Mouse (Mus musculus): ENCODE results near the gene Dock8. TPM values are rescaled to one million over a fixed set of nuclear protein-coding genes. Genes with fewer than 3 reads are reported as not detected.
"Not testable (repeated sequence)": the region's sequence is repeated elsewhere in the genome, so short reads cannot be mapped to it uniquely, and the experiment has no call there.

Dock8 gene
- total RNA-seq, 2 experiments from 2014 or later, result 2.8 to 5.3 TPM

DNA sequence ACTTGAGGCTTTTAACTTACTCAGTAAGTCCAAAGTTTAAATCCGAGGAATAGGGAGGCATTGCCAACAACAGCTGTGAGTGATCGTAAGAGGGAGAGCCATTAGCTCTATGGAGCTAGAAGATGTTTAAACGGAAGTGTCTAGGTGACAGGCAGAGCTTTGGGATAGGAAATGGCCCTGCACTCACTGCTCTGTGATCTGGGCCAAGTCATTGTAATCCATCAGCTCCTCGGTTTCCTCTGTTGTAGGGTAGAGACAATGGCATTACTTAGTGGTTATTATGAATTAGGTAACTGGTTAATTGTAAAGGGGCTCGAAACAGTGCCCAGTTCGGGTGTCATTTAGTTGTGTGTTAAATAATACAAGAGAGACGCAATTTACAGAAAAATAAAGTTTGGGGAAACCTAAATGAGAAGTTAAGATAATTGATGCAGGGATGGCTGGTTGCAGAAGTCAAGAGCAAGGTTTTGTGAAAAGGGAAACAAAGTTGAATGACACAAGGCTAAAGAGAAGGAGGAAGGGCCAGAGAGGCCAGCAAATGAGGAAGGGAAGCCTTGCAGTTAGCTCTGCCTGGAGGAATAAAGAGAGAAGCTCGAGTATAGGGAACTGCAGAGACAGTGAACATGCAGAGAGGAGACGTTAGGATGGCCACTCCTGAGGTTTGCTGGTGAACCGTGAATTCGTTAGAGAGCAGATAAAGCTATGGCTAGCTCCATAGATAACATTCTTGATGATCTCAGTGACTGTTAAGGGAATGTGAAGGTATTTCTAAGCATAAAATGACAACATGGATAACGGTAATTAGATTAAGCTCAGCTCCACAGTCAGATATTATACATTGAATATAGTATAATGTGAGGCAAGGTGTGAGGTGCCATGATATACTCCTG lies 2.3 kb upstream of the Dock8 start:
- no peak for DNase-seq (ENCODE audit: extremely low spot score in 1 of 2, low spot score in 1 of 2)

DNA sequence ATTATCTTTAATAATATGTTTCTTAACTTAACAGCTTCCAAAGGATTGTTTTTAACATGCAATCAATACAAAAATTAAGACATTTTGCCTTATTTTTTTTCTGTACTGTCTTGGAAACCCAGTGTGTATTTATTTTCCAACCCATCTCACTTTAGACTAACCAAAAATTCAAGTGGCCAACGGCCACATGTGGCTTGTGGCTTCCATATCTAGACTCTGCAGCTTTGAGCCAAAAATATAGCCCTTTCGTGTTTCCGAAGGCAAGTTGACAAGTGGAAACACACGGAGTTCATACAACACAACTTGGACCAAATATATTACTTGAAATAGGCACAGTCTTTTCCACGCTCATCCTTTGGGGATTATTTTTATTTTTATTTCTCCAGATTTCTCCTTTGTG lies 773 bp upstream of the Dock8 start:
- no peak for DNase-seq (ENCODE audit: extremely low spot score in 1 of 2, low spot score in 1 of 2)

DNA sequence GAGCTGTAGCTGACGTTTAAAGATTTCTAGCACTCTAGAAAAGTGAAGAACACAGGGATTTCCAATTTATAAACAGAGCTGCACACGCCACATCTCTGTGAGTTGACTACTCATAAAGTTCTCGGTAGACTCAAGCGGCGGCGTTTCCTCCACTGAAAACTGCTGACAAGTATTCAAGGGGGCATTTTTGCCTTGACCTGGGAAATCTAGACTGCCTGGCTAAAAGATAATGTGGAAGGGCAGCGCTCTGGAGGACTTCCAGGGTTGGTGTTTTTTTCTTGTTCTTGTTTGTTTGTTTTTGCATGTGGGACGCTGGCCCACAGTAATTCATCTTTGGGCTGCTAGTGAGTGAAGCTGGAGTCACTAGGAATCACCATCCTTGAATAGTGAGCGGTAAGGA lies 819 bp downstream of the Dock8 start:
- DNase-seq (ENCODE audit: extremely low spot score in 1 of 2, low spot score in 1 of 2), result no peak

DNA sequence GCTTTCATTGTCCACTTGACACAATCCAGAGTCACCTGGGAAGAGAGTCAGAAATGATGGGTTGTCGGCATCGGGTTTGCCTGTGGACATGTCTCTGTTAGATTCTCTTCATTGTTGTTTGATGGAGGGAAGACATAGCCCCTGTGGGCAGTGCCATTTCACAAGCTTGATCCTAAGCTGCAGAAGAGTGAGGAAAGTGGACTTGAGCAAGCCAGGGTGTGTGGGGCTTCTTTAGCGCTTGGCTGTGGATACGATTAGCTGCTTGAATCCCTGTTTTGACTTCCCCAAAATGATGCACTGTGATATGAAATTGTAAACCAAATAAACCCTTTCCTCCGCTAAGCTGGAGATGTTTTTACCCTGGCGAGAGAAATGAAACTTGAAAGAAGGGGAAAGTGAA lies 2.7 kb downstream of the Dock8 start:
- no peak for DNase-seq (ENCODE audit: extremely low spot score in 1 of 2, low spot score in 1 of 2)

DNA sequence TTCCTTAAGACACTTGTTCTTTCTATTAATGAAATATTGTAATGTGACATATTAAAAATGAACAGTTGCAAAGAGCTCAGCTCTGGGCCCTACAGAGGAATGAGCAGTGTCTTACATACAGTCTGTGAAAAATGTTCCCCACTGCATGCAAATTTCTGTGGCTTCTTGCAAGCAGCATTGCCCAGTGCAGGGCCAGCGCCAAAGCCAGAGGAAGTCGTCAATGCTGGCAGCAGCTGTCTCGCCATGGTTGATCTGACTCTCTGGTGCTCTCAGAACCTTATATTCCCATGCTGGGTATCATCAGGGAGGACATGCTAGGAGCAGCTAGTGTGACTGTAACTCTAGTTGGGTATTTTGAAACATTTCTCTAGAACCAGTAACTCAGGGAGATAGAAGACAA lies 3.5 kb downstream of the Dock8 start:
- no peak for DNase-seq (ENCODE audit: extremely low spot score in 1 of 2, low spot score in 1 of 2)

DNA sequence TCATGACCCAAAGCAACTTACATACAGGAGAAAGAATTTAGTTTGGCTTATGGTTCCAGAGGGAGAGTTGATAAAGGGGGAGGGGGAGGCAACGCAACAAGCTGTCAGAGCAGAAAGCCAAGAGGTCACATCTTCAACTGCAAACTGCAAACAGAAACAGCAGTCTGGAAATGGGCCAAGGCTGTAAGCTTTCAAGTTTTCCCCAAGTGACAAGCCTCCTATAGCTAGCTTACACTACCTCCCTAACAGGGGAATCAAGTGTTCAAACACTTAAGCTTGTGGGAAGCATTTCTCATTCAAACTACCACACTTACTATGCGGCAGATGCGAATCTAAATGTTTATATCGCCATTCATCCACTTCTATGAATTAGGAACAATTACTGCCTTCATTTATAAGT lies 4.5 kb downstream of the Dock8 start:
- no peak for DNase-seq (ENCODE audit: extremely low spot score in 1 of 2, low spot score in 1 of 2)

DNA sequence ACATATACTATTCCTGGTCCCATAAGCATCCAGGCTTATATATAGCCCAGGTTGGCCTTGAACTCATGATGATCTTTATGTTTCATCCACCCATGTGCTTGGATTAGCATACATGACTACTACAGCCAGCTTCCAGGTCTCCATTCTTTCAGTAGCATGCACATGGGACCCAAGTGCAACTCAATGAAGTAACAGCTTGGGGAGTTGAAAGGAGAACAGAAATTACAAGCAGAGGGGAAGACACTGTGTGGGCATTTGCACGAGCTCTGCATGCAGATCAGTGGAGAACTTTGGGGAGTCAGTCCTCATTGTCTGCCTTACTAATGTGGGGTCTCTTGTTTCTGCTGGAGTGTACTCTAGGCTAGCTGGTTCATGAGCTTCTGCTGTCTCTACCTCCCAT lies 7.4 kb downstream of the Dock8 start:
- DNase-seq (ENCODE audit: extremely low spot score in 1 of 2, low spot score in 1 of 2), result no peak

DNA sequence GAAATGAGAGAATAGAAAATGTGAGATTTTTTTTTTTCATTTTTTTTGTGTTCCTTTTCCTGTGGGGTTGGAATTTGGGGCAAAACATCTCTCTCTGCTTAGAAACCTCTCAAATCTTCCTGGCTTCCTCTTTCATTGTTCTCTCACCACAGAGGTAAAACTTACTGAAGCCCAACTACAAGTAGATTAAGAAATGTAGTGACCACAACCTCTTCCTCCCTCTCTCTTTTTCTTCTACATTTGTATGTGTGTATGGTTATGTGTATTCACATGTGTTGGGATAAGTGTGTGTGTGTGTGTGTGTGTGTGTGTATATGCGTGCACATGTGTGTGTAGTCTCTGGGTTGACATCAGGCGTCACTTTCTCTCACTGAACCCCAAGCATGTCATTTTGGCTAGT lies 9.2 kb downstream of the Dock8 start:
- no peak for DNase-seq (ENCODE audit: extremely low spot score in 1 of 2, low spot score in 1 of 2)

DNA sequence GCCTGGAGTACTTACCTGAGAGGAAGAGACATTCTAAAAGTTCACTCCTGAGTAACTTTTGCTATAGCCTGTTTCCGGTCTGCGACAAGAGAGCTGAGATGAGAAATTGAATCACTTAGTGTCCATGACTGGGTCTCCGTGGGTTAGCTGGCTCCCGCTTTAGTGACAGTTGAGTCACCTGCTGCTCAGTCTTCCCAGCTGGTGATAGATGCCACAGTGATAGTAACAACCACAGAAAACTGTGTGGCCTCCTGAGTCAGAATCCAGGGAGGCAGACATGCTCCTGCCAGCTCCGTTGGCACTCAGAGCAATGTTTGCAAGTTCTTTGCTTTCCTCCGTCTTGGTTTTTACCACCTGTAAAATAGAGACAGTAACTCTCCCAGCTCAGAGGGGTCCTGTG lies 23.4 kb downstream of the Dock8 start:
- DNase-seq (ENCODE audit: extremely low spot score in 1 of 2, low spot score in 1 of 2), result no peak

DNA sequence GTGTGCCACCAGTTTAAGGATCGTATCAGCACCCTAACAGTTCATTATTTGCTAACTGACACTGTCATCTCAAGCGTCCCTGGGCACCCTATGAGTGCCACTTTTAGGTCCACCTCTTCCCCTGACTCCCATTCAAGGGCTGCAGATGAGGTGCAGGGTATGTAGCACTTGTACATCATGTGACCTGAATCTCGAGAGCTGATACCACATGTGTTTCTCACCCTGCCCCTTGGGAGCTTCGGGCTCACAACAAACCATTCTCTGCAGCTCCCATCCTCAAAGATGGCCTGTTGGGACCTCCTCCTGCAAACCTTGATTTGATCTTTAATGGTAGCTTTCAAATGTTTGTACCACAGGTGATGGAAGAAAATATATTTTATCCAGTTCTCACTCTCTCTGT lies 32.4 kb downstream of the Dock8 start:
- DNase-seq (ENCODE audit: extremely low spot score in 1 of 2, low spot score in 1 of 2), result no peak

DNA sequence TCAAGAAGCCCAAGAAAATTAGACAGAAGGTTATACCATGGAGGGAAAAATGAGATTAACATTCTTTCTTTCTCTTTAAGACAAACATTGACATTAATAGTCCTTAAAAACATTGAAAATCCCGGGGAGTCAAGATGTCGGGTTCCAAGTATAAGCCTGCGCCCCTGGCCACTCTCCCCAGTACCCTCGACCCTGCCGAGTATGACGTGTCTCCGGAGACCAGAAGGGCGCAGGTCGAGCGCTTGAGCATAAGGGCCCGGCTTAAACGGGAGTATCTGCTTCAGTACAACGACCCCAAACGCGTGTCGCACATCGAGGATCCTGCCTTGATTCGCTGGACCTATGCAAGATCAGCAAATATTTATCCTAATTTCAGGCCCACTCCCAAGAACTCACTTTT lies 33.7 kb downstream of the Dock8 start:
- not testable (repeated sequence) for DNase-seq (ENCODE audit: extremely low spot score in 1 of 2, low spot score in 1 of 2)

DNA sequence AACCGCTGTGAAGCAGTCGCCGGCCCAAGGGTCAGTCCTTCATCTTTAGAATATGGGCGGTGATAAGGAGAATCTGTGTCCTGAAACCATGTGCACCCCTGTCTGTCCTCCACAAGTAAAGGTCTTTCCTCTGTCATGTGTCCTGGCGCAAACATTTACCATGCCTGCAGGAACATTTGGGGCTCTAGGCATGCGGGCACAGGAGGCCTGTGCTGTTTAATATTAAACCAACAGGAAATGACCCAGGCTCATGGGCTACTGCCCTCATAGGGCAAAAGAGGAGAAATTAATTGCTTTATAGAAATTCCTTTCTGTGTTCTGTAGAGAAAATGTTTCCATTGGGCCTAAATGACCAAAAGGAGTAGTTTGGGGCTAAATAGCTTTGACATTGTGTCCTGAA lies 36.5 kb downstream of the Dock8 start:
- DNase-seq (ENCODE audit: extremely low spot score in 1 of 2, low spot score in 1 of 2), result no peak

DNA sequence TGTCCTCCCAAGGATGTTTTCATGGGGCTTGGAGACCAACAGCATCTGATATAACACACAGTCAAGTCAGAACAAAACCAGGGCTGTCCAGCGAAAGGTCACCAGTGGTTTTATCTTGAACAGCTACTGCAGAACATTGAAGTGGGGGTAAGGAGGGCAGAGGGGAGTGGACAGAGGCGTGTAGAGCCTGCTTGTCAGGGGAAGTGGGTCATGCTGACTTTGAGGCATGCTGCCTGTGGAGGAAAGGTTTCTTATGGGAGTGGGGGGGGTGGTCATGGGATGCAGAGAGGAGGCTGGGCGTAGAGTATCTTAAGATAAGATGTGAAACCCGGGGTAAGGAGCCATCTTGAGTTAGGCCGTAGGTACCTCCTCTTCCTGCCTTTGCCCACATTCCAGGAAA lies 37.5 kb downstream of the Dock8 start:
- DNase-seq (ENCODE audit: extremely low spot score in 1 of 2, low spot score in 1 of 2), result no peak

DNA sequence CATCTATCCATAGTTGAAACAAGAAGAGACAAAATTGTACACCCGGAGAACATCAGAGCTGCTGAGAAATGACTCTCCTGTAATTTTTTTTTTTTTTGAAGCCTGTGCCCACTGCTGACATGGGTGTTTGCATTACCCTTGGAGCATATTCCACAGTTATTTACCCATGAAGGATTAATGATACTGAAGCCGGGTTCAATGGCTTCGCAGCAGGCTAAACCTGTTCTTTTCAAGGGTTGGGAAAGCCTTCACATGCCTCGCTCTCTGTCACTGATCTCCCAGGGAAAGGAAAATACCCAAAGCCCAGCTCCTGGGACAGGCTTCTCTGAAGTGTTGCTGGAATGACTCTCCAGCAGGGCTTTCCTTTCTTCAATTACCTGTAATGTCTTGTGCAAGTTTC lies 37.9 kb downstream of the Dock8 start:
- no peak for DNase-seq (ENCODE audit: extremely low spot score in 1 of 2, low spot score in 1 of 2)

DNA sequence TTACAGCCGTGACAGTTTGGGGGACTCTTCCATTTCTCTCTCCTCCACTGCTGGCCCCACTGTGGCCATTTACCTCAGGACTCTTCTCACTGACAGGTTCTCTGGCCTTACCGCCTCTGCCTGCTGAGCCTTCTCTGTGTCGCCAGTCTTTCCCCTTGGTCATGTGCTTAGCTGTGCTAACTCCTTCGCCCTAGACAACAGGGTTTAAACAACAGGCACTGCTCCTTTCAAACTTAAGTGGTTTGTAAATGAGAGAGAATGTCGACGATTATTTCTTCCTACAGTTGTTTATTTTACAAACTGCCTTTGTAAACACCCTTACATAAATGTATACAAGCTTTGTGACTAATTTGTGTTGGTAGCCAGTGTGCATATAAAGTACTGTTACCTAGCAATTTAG lies 39.0 kb downstream of the Dock8 start:
- DNase-seq (ENCODE audit: extremely low spot score in 1 of 2, low spot score in 1 of 2), result no peak

DNA sequence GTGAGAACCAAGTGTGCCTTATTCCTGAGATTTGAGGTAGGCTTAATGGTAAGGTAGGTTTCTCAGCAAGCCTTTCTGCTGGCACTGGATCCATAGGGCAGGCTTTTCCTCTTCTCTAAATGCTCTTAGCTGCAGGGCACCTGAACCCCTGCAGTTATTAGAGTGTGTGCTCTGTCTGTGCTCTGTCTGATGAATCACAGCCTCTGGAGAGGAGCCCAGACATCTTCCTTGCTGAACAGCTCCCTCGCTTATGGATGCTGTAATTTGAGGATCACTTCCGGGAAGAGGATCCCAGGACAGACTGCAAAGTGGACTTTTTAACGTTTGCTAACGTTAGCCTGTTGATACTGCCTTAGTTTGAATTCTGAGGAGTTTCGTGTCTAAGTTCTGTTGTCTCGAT lies 41.9 kb downstream of the Dock8 start:
- no peak for DNase-seq (ENCODE audit: extremely low spot score in 1 of 2, low spot score in 1 of 2)

DNA sequence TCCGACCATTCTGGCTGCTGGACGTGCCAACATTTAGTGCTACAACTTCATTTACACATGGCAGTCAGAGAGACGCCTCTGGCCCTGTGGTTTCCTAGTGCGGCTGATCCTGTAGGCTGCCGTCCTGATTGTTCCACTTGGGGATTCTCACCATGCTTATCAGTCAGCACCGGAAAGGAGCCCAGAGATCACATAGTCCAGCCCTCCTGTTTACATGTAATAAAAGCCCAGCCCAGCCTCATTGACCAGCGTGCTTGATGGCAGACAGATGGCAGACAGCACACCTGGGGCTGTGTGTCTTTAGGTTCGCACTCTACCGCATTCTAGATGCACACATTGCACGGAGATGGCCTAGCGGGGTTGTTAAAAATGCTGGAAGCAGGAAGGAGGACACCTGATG lies 43.6 kb downstream of the Dock8 start:
- DNase-seq (ENCODE audit: extremely low spot score in 1 of 2, low spot score in 1 of 2), result no peak

DNA sequence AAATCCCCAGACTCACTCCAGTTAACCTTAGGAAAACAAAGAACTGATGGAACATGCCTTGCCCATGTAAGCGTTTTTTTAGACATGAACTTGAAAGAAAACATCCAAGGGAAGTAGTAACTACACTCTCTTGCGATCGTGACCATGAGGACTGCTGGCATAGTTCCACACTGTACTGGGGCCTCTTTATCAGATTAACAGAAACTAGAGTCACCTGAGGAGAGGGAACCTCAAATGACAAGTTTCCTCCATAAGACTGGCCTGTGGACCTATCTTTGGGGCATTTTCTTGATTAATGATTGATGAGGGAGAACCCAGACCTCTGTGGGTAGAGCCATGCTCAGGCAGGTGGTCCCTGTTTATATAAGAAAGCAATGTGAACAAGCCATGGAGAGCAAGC lies 44.7 kb downstream of the Dock8 start:
- no peak for DNase-seq (ENCODE audit: extremely low spot score in 1 of 2, low spot score in 1 of 2)

DNA sequence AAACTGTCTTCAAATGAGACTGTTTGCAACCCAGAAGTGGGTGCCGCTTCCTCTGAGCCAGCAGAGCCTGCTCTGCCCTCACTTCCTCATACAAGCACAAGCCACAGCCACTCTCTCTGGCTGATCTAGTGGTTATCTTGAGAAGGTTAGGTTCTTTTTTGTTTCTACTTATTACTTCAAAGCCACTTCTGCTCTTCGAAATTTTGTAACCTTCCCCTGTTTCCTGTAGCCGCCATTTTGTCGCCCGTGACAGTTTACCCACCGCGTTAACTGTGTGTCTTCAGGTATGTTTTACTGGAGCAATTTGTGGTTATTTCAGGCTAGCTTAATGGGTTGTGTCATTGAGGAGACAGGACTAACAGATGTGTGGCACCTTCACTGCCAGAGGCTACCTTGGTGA lies 53.0 kb downstream of the Dock8 start:
- DNase-seq (ENCODE audit: extremely low spot score in 1 of 2, low spot score in 1 of 2), result no peak

DNA sequence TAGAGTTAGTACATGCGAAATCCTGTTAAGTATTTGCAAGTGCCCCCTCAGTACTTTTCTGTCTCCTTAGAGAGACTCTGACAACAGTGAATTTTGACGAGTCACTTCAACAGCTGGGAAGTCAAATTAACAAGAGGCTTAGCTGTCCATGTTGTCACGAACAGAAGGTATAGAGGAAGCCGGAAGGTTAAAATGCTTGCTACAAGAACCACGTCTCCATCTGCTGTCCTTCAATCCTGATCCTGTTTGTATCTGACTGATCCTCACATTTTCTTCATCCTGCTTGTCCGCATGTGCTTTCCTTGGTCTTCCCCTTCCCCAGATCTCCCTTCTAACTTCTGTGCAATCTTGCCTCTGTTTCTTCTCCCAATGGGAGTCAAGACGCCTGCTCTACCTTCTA lies 53.8 kb downstream of the Dock8 start:
- DNase-seq (ENCODE audit: extremely low spot score in 1 of 2, low spot score in 1 of 2), result no peak

DNA sequence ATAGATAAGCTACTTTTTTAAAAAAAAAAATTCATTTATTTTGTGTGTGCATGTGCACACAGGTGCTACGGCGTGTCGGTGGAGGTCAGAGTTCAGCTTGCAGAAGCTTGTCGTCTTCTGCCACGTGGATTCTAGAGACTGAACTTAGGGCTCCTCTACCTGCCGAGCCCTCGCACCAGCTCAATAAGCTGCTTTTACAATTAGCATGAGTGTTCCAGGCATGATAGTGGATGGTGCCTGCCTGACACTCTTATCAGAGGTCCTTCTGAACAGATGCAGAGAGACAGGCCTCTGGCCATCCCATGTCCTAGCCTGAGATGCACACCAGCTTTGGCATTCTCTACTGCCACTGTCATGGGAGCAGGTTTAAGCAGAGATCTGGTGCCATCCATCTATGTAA lies 55.7 kb downstream of the Dock8 start:
- DNase-seq (ENCODE audit: extremely low spot score in 1 of 2, low spot score in 1 of 2), result no peak

DNA sequence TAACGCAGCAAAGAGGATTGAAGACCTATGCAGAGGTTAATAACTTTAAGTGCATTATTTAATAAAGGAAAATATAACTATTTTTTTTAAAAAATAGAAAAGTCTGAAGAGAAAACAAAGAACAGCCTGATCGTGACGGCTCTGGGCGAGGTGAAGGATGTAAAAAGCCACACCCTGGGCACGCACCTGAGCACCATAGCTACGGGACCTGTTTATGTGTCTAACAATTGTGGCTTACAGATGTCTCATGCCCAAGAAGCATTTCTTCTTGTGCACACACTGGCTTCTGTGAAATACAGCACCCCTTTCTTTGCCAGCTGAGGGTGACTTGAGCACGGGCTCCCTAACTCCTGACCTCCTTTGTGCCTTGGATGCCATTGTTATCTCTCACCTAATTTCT lies 56.2 kb downstream of the Dock8 start:
- no peak for DNase-seq (ENCODE audit: extremely low spot score in 1 of 2, low spot score in 1 of 2)

DNA sequence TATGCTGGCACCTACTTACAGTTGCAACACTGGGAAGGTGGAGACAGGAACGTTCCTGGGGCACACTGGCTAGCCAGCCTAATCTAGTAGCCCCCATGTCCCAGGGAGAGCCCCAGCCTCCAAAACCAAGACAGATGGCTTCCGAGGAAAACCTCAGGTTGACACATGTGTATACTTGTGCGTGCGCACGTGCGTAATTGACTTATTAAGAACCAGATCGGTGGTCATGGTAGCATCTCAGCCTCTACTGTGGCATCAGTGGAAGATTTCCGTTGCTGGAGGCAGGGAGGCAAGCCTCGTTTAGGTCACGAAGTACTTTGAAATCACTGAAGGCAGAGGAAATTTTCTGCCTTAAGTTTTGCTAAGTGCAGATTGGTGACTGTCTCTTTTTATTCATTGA lies 56.9 kb downstream of the Dock8 start:
- DNase-seq (ENCODE audit: extremely low spot score in 1 of 2, low spot score in 1 of 2), result no peak
